Mouse (Mus musculus) urinary bladder, postnatal 14 days (tissue): ENCODE measurements around the gene 0610030E20Rik.

Experiments used
- DNase-seq: peaks from one replicate; pipeline ENCODE4 v3.0.0; 2021; ENCODE audit warnings: low spot score

0610030E20Rik gene

GRCm38 (mm10) chr6:72390795-72391521 lies 43.8 kb downstream of the 0610030E20Rik start:
- DNase-seq, result peak; percentile 45

- no peak for DNase-seq
Observed at GRCm38 (mm10) chr6:72392341-72392740, 45.2 kb downstream of the 0610030E20Rik start.

GRCm38 (mm10) chr6:72396837-72397251 lies 49.7 kb downstream of the 0610030E20Rik start:
- DNase-seq, result no peak

- no peak for DNase-seq
Observed at GRCm38 (mm10) chr6:72399967-72400366, 52.9 kb downstream of the 0610030E20Rik start.

GRCm38 (mm10) chr6:72401875-72402274 lies 54.8 kb downstream of the 0610030E20Rik start:
- DNase-seq, result peak; percentile 78
